Mouse (Mus musculus) c-Kit-negative CD71-positive TER-119-positive erythroid progenitor cells, embryonic 14.5 days (primary cell): Measurements from ENCODE around the gene Ube2d1.
A peak's percentile ranks its signal among the peaks of the same experiment; 100 is the strongest.

Experiments
- DNase-seq: peaks from one replicate; pipeline ENCODE4 v3.0.0-alpha.2; 2013; ENCODE audit warnings: low read depth, low spot score

Gene Ube2d1

GRCm38 (mm10) chr10:71291179-71291661 is 6.2 kb upstream of the Ube2d1 start:
- DNase-seq = no peak

- no peak for DNase-seq
These were observed 444 bp downstream of the Ube2d1 start for GRCm38 (mm10) chr10:71284511-71285125.

- no peak for DNase-seq
These were observed 941 bp downstream of the Ube2d1 start for GRCm38 (mm10) chr10:71284131-71284510.

GRCm38 (mm10) chr10:71273008-71273739 is 11.9 kb downstream of the Ube2d1 start:
- DNase-seq = no peak

GRCm38 (mm10) chr10:71267973-71268372 is 17.1 kb downstream of the Ube2d1 start:
- no peak for DNase-seq

- no peak for DNase-seq
These were observed 17.6 kb downstream of the Ube2d1 start for GRCm38 (mm10) chr10:71267511-71267910.

GRCm38 (mm10) chr10:71265067-71265466 is 20.0 kb downstream of the Ube2d1 start:
- DNase-seq = no peak

- DNase-seq = no peak
These were observed 23.4 kb downstream of the Ube2d1 start for GRCm38 (mm10) chr10:71261637-71262036.

- DNase-seq = no peak
These were observed 26.1 kb downstream of the Ube2d1 start for GRCm38 (mm10) chr10:71258943-71259342.

GRCm38 (mm10) chr10:71258516-71258915 is 26.5 kb downstream of the Ube2d1 start:
- no peak for DNase-seq

- DNase-seq = no peak
These were observed 31.9 kb downstream of the Ube2d1 start for GRCm38 (mm10) chr10:71253147-71253546.

- no peak for DNase-seq
These were observed 32.6 kb downstream of the Ube2d1 start for GRCm38 (mm10) chr10:71252421-71252820.

- DNase-seq = no peak
These were observed 33.2 kb downstream of the Ube2d1 start for GRCm38 (mm10) chr10:71251846-71252245.

GRCm38 (mm10) chr10:71251256-71251655 is 33.8 kb downstream of the Ube2d1 start:
- no peak for DNase-seq

GRCm38 (mm10) chr10:71250472-71250871 is 34.6 kb downstream of the Ube2d1 start:
- no peak for DNase-seq

GRCm38 (mm10) chr10:71249086-71249880 is 35.8 kb downstream of the Ube2d1 start:
- DNase-seq = no peak

GRCm38 (mm10) chr10:71246956-71247355 is 38.1 kb downstream of the Ube2d1 start:
- DNase-seq = no peak

GRCm38 (mm10) chr10:71239479-71240120 is 45.5 kb downstream of the Ube2d1 start:
- no peak for DNase-seq

GRCm38 (mm10) chr10:71238240-71238554 is 46.9 kb downstream of the Ube2d1 start, which contains the start of gene Tfam:
Gene Tfam (minus strand): TSS chr10:71238280.
- DNase-seq = no peak

- DNase-seq = peak; percentile 74
These were observed 47.4 kb downstream of the Ube2d1 start for GRCm38 (mm10) chr10:71237516-71238239.

GRCm38 (mm10) chr10:71234071-71234470 is 51.0 kb downstream of the Ube2d1 start:
- no peak for DNase-seq
